Mouse (Mus musculus): Measurements from ENCODE around the gene Med19. TPM values are rescaled to one million over a fixed set of nuclear protein-coding genes. Genes with fewer than 3 reads are reported as not detected.

The Med19 gene
- 17.1 and 31.4 TPM in 2 replicates for total RNA-seq (2012; rRNA removed)

DNA sequence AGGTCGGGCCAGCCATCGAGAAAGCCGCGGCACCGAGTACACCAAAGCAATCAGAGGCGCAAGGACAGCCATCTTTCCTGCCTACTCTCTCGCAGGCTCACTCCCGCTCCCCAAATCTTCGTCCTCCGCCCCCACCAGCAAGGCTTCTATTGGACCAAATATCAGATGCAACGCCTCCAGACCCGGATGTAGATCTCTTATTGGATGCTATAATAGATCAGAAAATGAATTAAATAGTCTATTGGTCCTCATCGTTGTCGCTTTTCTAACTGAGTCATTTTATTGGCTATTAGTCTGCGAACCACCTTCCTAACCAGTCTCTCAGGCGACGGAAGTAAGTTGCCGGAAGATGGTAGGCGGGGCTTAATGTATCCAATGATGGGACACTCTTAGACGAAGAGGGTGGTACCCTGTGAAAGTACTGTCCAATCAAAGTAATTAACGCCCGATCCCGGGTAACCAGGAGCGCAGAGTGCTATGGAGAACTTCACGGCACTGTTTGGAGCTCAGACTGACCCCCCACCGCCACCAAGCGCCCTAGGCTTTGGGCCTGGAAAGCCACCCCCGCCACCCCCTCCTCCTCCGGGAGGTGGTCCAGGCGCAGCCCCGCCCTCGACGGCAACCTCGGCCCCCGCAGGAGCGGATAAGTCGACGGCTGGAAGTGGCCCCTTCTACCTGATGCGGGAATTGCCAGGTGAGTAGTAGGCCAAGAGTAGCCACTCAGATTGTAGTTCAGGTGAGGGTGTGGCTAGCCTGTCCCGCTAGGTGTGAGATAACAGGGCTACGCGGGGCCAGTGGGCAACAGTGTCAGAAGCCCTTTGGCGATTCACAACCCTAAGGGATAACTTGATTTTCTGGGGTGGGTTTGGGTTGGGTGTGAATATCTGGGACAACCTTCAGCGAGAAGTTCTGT is at the start of gene Med19, which contains the start of gene Gm28635:
Med19 (plus strand) TSS at position 435 of the 913 bp plus-strand sequence.
Gm28635 (minus strand) TSS at position 74 of the 913 bp plus-strand sequence.
- Histone ChIP-seq H3K36me3 (ENCODE audit: control insufficient read depth, insufficient read depth, low read length, poor library complexity, severe bottlenecking) (peaks cover 19% of the 10 kb centered on the region), H3K9me3 (ENCODE audit: control insufficient read depth, insufficient read depth, low read depth, low read length) (no peaks in the 10 kb centered on the region), H3K4me1 (ENCODE audit: control insufficient read depth in 2 of 2, insufficient read depth in 2 of 2, low read length in 2 of 2, poor library complexity in 1 of 2) (peaks cover 2 to 5% of the 10 kb centered on the region in 2 experiments; a peak in 2 of 4 replicates), H3K4me3 (ENCODE audit: insufficient read depth in 1 of 2, low read depth in 1 of 2, low read length in 2 of 2, poor library complexity in 1 of 2, severe bottlenecking in 1 of 2) (peak within 1 kb of the TSS; percentile 93 to 96), H3K9ac (ENCODE audit: insufficient read depth, low read depth, low read length, poor library complexity, severe bottlenecking) (peak within 1 kb of the TSS; percentile 86), H3K27ac (ENCODE audit: insufficient read depth, low read depth, low read length, poor library complexity, severe bottlenecking) (peak within 1 kb of the TSS; percentile 73; the same call in 1 of the 2 replicates)
- in situ Hi-C loops (cut with MboI; ENCODE audit: low sequenced_read_pairs in 2 of 2, unreplicated experiment in 2 of 2) = no loop called here
- DNase-seq (ENCODE audit: low read depth, low spot score) = peak; percentile 99
- no peak for TF ChIP-seq MAFK (IDR thresholded peaks at IDR 0.05; ENCODE audit: insufficient read depth, low read depth, low read length)
- no peak for TF ChIP-seq ZC3H11A (IDR thresholded peaks at IDR 0.05; ENCODE audit: borderline replicate concordance, low read depth, low read length)
- 0 out of 2 replicates have a peak, but pooled peaks have one; percentile 4 for TF ChIP-seq HCFC1 (IDR thresholded peaks at IDR 0.05; ENCODE audit: borderline replicate concordance, insufficient read depth, low read length)
- TF ChIP-seq CHD2 (IDR thresholded peaks at IDR 0.05; ENCODE audit: low read depth, low read length) = peak; percentile 94
- no peak for TF ChIP-seq ZNF384 (IDR thresholded peaks at IDR 0.05; ENCODE audit: low read depth, low read length)

DNA sequence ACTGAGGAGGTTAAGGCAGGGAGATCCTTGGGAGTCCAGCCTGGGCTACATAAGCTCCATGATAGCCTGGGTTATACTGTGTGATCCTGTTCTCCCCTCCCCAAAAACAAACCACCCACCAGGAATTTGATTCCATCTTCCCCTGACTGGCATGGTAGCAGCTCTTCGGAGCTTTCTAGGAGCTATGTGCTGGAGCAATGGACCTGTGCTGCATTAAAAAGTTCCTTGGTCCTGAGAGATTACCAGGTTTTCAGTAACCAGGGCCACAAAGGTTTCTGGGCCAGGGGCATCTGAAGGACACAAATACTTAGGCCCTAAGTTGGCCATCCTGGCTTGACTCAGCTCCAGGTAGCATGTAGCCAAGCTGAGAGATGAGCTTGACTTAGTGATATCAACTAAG is 46.2 kb upstream of the Med19 start:
- peaks cover 8 to 18% of the 10 kb centered on the region in 2 experiments for H3K4me1 ChIP-seq (ENCODE audit: control insufficient read depth in 2 of 2, insufficient read depth in 2 of 2, low read length in 2 of 2, poor library complexity in 1 of 2)
- in situ Hi-C loops (cut with MboI; ENCODE audit: low sequenced_read_pairs in 2 of 2, unreplicated experiment in 2 of 2) = no loop called here
- TF ChIP-seq ZC3H11A (IDR thresholded peaks at IDR 0.05; ENCODE audit: borderline replicate concordance, low read depth, low read length) (no peak), MAFK (IDR thresholded peaks at IDR 0.05; ENCODE audit: insufficient read depth, low read depth, low read length) (no peak), CHD2 (IDR thresholded peaks at IDR 0.05; ENCODE audit: low read depth, low read length) (no peak), HCFC1 (IDR thresholded peaks at IDR 0.05; ENCODE audit: borderline replicate concordance, insufficient read depth, low read length) (no peak), ZNF384 (IDR thresholded peaks at IDR 0.05; ENCODE audit: low read depth, low read length) (no peak)

DNA sequence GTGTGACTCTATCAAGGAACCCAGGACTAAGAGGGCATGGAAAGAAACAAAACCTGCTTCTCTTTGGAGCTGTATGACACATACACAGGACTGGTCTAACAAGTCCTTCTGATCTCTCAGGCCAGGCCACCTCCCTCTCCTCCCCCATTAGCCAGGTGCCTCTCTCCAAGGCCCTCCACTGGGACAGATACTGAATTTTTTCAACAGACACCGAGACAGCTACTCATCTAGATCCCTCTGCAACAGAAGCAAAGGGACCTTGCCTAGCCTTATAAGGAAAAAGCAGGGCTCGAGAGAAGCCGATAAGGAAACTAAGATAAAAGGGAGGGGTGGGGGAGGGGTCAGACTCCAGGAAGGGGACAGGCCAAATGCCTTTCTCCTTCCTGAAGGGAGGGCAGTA is 45.2 kb upstream of the Med19 start:
- peaks cover 11 to 20% of the 10 kb centered on the region in 2 experiments for H3K4me1 ChIP-seq (ENCODE audit: control insufficient read depth in 2 of 2, insufficient read depth in 2 of 2, low read length in 2 of 2, poor library complexity in 1 of 2)
- DNase-seq (ENCODE audit: low read depth, low spot score) = peak; percentile 56
- TF ChIP-seq ZNF384 (IDR thresholded peaks at IDR 0.05; ENCODE audit: low read depth, low read length) = 0 out of 2 replicates have a peak, but pooled peaks have one; percentile 17
- TF ChIP-seq ZC3H11A (IDR thresholded peaks at IDR 0.05; ENCODE audit: borderline replicate concordance, low read depth, low read length) = no peak
- TF ChIP-seq CHD2 (IDR thresholded peaks at IDR 0.05; ENCODE audit: low read depth, low read length) = no peak
- TF ChIP-seq MAFK (IDR thresholded peaks at IDR 0.05; ENCODE audit: insufficient read depth, low read depth, low read length) = no peak
- H3K9me3 ChIP-seq (ENCODE audit: control insufficient read depth, insufficient read depth, low read depth, low read length) = no peaks in the 10 kb centered on the region
- no peaks in the 10 kb centered on the region for H3K36me3 ChIP-seq (ENCODE audit: control insufficient read depth, insufficient read depth, low read length, poor library complexity, severe bottlenecking)
- in situ Hi-C loops (cut with MboI; ENCODE audit: low sequenced_read_pairs in 2 of 2, unreplicated experiment in 2 of 2) = no loop called here
- peak overlapping the region; percentile 15; the same call in 1 of the 2 replicates for H3K27ac ChIP-seq (ENCODE audit: insufficient read depth, low read depth, low read length, poor library complexity, severe bottlenecking)
- H3K9ac ChIP-seq (ENCODE audit: insufficient read depth, low read depth, low read length, poor library complexity, severe bottlenecking) = no peak overlapping the region
- no peak overlapping the region for H3K4me3 ChIP-seq (ENCODE audit: insufficient read depth in 1 of 2, low read depth in 1 of 2, low read length in 2 of 2, poor library complexity in 1 of 2, severe bottlenecking in 1 of 2)

More for the DNA sequence above, 46.2 kb upstream of the Med19 start:
- Histone ChIP-seq H3K27ac (ENCODE audit: insufficient read depth, low read depth, low read length, poor library complexity, severe bottlenecking) (no peak overlapping the region), H3K4me3 (ENCODE audit: insufficient read depth in 1 of 2, low read depth in 1 of 2, low read length in 2 of 2, poor library complexity in 1 of 2, severe bottlenecking in 1 of 2) (no peak overlapping the region), H3K36me3 (ENCODE audit: control insufficient read depth, insufficient read depth, low read length, poor library complexity, severe bottlenecking) (no peaks in the 10 kb centered on the region), H3K9ac (ENCODE audit: insufficient read depth, low read depth, low read length, poor library complexity, severe bottlenecking) (no peak overlapping the region), H3K9me3 (ENCODE audit: control insufficient read depth, insufficient read depth, low read depth, low read length) (no peaks in the 10 kb centered on the region)
- DNase-seq (ENCODE audit: low read depth, low spot score) = no peak

DNA sequence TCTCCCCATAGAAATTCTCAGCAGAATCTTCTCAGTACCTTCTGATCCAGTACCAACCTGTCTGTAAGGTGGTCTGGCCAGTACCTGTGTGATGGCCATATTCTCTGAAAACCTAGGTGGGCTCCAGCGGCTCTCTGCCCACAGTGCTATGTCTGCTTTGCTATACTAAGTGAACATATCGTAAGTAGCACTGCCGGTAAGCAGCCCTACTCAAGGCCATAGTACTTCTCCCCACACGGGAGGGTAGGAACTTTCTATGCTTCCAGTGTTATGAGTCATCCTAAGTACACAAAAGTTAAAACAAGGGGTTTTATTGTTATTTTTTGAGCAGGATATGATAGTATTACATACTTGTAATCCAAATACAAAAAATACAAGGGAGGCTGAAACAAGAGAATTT is 44.2 kb upstream of the Med19 start:
- Histone ChIP-seq H3K36me3 (ENCODE audit: control insufficient read depth, insufficient read depth, low read length, poor library complexity, severe bottlenecking) (no peaks in the 10 kb centered on the region), H3K4me3 (ENCODE audit: insufficient read depth in 1 of 2, low read depth in 1 of 2, low read length in 2 of 2, poor library complexity in 1 of 2, severe bottlenecking in 1 of 2) (no peak overlapping the region), H3K4me1 (ENCODE audit: control insufficient read depth in 2 of 2, insufficient read depth in 2 of 2, low read length in 2 of 2, poor library complexity in 1 of 2) (peaks cover 19 to 20% of the 10 kb centered on the region in 2 experiments), H3K9ac (ENCODE audit: insufficient read depth, low read depth, low read length, poor library complexity, severe bottlenecking) (no peak overlapping the region), H3K9me3 (ENCODE audit: control insufficient read depth, insufficient read depth, low read depth, low read length) (no peaks in the 10 kb centered on the region), H3K27ac (ENCODE audit: insufficient read depth, low read depth, low read length, poor library complexity, severe bottlenecking) (no peak overlapping the region; the same call in 1 of the 2 replicates)
- DNase-seq (ENCODE audit: low read depth, low spot score) = no peak
- TF ChIP-seq CHD2 (IDR thresholded peaks at IDR 0.05; ENCODE audit: low read depth, low read length) (no peak), ZNF384 (IDR thresholded peaks at IDR 0.05; ENCODE audit: low read depth, low read length) (no peak), HCFC1 (IDR thresholded peaks at IDR 0.05; ENCODE audit: borderline replicate concordance, insufficient read depth, low read length) (no peak), ZC3H11A (IDR thresholded peaks at IDR 0.05; ENCODE audit: borderline replicate concordance, low read depth, low read length) (no peak), MAFK (IDR thresholded peaks at IDR 0.05; ENCODE audit: insufficient read depth, low read depth, low read length) (no peak)
- in situ Hi-C loops (cut with MboI; ENCODE audit: low sequenced_read_pairs in 2 of 2, unreplicated experiment in 2 of 2) = no loop called here
